Mouse (Mus musculus) mesoderm, embryonic 11.5 days (tissue): ENCODE results near the gene Wdr76.
"Not testable (repeated sequence)": the region's sequence is repeated elsewhere in the genome, so short reads cannot be mapped to it uniquely, and the experiment has no call there.

Experiments used
- DNase-seq: peaks from one replicate; pipeline ENCODE4 v3.0.0-alpha.2; 2012; ENCODE audit warnings: low read depth, low spot score

Wdr76 gene

DNA sequence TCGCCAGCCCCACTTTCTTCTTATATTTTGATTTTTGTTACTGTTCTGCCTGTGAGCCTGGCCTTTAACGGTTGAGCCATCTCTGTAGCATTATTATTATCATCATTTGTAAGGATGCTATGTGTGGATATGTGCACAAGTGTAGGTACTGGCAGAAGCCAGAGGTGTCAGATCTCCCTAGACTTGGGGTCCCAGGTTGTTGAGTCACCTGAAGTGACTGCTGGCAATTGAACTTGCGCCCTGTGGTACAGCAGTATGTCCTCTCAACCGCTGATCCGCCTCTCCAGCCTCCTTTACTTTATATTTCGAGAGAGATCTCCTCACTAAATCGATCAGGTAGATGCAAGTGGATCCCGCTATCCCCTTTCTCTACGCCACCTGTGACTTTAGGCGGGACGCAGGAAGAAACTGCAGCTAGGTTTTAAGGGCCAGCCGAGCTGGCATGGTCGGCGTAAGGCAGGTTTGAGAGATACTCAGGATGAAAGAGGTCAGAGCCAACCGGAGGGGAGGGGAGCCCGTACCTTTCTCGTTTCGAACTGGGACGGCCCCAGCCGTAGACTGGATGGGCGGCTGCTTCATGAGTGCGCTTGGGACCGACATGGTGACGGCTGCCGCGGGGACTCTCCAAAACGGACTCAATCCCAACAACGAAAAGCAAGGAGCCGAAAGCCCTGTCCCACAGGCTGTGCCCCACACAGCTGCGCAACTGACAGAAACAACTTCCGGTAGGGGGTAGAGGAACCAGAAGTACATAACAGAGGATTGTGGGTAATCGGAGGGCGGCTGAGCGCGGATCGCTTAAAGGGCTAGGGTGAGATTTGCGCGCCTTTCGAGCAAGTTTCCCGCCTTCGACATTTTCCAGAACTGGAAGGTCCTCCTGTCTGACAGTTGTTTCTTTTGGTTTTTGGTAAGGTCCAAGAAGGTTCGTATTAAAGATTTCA is at the start of gene Wdr76, which contains the start of gene Mfap1a:
Gene Wdr76, plus strand, starts transcription at position 782 of the 941 bp plus-strand sequence.
Gene Mfap1a, minus strand, starts transcription at position 724 of the 941 bp plus-strand sequence.
- peak; percentile 90 for DNase-seq

- DNase-seq: no peak
Observed at GRCm38 (mm10) chr2:121460071-121460470, 46.5 kb upstream of the Wdr76 start.

DNA sequence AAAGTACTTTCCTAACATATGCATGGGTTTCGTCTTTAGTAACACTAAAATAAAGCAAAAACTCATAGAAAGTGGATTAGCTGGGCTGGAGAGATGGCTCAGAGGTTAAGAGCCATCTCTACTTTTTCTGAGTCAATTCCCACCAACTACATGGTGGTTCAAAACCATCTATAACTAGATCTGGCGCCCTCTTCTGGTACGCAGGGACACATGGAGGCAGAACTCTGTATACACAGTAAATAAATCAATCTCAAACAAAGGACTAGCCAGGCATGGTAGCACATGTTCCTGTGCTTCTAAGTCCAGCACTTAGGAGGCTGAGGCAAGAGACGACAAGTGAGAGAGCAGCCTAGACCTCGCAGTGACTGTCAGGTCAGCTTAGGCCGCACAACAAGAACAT is 37.5 kb upstream of the Wdr76 start:
- DNase-seq: not testable (repeated sequence)

GRCm38 (mm10) chr2:121472783-121473182 is 33.7 kb upstream of the Wdr76 start:
- DNase-seq: not testable (repeated sequence)

GRCm38 (mm10) chr2:121473301-121474179 is 33.0 kb upstream of the Wdr76 start, which contains the start of gene Mfap1b:
TSS of gene Mfap1b (minus strand) at chr2:121474067.
- peak; percentile 89 for DNase-seq

- DNase-seq: no peak
Observed at GRCm38 (mm10) chr2:121474180-121474535, 32.4 kb upstream of the Wdr76 start.

GRCm38 (mm10) chr2:121475306-121475705 is 31.2 kb upstream of the Wdr76 start:
- not testable (repeated sequence) for DNase-seq

DNA sequence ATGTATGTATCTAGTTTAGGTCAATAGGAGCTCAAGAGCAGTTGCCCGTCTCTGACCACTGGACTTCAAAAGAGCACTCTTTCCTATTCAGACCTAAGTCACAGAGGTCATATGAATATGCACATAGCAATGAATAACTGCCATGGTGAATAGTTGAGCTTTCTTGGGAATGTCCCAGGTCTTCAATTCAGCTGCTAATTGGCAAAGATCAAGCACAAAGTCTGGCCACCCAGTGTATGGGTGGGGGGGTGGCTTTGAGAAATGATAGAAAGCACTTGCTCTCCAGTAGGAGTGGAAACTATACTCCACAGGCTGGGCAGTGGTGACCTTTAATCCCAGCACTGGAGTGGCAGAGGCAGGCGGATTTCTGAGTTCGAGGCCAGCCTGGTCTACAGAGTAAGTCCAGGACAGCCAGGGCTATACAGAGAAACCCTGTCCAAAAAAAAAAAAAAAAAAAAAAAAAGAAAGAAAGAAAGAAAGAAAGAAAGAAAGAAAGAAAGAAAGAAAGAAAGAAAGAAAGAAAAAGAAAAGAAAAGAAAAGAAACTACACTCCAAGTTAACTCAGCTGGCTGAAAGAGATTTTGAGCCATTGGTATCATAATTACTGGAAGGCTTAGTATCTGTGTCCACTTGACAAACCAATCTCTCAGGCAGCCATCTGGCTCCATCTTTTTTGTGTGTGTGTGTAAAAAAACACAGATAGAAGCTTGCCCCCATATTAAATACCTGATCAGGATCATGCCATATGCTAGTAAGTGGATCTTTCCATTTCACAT is 28.8 kb upstream of the Wdr76 start:
- DNase-seq: no peak

GRCm38 (mm10) chr2:121480498-121480897 is 26.0 kb upstream of the Wdr76 start:
- DNase-seq: peak; percentile 23

GRCm38 (mm10) chr2:121480916-121481315 is 25.6 kb upstream of the Wdr76 start:
- not testable (repeated sequence) for DNase-seq

DNA sequence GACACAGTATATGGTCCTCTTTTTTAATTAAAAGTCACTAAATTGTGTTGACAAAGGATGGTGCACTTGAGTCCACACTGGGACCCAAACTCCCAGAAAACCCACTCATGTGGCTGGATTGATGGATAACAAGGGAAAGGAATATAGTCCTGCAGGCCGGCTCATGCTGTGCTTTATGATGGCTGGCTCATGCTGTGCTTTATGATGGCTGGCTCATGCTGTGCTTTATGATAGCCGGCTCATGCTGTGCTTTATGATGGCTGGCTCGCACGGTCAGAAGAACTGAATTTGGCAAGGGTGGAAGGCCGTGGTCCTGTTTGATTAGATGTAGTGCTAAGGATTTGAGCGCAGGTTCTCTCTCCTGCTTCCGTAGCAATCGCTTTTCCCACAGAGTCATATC is 22.9 kb upstream of the Wdr76 start:
- no peak for DNase-seq

GRCm38 (mm10) chr2:121484403-121484802 is 22.1 kb upstream of the Wdr76 start:
- not testable (repeated sequence) for DNase-seq

- DNase-seq: not testable (repeated sequence)
Observed at GRCm38 (mm10) chr2:121501550-121501949, 5.0 kb upstream of the Wdr76 start.

- DNase-seq: no peak
Observed at GRCm38 (mm10) chr2:121507173-121507950, 839 bp downstream of the Wdr76 start.

DNA sequence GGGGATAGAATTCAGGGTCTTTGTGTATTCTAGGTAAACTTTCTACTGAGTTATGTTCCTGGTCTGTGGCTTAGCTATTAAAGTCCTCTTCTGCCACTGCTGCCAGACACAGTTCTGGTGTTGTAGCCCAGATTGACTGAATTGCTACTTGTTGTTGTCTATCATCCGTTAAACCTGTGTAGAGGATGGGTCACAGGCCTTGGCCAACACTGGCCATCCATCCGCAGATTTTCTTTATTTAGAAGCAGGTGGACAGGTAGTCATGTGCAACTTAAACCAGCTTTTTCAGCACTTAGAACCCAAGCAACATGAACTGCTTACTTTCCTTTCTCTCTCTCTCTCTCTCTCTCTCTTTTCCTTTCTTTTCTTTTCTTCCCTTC is 1.4 kb downstream of the Wdr76 start:
- DNase-seq: no peak

DNA sequence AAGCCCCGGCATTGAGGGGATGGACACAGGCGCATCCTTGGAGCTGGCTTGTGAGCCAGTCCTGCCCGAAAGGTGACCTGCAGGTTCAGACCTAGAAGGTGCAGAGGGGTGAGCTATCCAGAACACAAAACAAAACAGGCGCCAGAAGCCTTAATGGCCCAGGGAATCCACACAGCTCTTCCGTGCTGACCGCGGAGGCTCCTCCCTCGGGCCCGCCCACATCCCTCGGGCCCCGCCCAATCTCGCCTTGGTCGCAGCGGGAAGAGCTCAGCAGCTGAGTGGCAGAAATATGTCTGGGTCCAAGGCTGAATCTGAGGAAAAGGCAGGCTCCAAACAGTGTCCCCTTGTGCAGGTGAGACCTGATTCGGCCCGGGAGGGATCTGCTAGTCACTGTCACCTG is 3.1 kb downstream of the Wdr76 start:
- peak; percentile 54 for DNase-seq

DNA sequence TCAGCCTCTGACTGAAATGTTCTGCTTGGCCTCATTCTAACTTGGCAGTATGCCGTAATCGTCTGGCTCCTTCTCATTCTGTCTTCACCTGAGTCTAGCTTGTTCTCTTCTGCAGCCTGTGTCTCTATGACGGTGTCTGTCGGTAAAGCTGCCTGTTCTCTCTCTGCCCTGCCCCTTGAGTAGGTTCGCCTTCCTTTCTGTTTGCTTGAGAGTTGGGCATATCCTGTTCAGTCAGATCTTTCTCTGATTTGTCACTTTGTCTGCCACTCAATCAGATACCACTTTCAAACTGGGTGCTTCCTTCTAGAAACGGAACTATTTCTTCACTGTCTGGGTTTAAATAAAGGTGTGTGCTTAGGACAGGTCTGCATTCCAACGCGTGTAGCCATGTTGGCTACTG is 4.9 kb downstream of the Wdr76 start:
- DNase-seq: no peak

GRCm38 (mm10) chr2:121512991-121513765 is 6.7 kb downstream of the Wdr76 start:
- DNase-seq: not testable (repeated sequence)

DNA sequence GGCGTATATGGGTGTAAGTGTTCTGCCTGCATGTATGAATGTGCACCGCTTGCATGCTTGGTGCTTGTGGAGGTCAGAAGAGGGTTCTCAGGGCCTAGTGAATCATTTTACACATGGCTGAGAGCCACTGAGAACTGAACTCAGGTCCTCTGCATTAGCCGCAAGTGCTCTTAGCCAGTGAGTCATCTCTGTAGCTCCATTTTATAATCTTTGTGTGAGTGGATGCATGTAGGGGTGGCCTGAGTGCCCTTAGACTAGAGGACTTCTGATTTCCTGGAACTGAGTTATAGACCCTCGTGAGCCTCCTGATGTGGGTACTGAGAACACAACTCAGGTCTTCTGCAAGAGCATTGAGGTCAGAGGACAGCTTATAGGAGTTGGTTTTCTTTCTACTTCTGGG is 7.7 kb downstream of the Wdr76 start:
- DNase-seq: no peak

DNA sequence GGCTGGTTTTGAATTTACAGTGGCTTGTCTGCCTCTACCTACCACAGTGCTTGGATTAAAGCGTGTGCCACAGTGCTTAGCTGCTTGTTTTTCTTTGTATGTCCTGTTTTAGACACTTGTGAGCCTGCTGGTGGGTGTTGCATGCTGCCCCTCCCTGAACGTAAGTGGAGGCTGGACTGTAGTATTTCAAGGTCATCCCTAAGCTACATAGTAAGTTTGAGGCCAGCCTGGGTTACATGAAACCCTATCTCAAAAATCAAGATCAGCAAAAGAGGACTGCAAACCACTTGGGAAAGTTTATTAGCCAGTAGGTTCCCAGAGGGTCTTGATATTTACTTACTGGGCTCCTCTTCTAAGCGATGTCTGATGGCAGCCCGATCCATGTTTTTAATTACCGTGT is 11.6 kb downstream of the Wdr76 start:
- DNase-seq: no peak
